ENCODE assay signal across 26 mouse cellular contexts in genomic region chr3:30145051-30145450, GRCm38 (mm10).
DNase-seq lines count a peak whose midpoint lies in the region; ATAC-seq and TF ChIP-seq lines count a peak whose summit lies in the region.
"Had no signal": no experiment of that assay in that cellular context is flagged by ENCODE, and none has a peak within 500 bp of the region (broad histone marks: within the 10 kb centered on the region; RNA-seq: fewer than 3 reads in every experiment).

No protein-coding gene starts in this region.

- H3K27ac ChIP-seq in heart, postnatal 0 days (ENCODE audit: low read depth): no peak overlapping the region
- no peak overlapping the region for H3K27ac ChIP-seq in heart, adult 2 months
- H3K27ac ChIP-seq in limb, embryonic 10.5 days: peak overlapping the region; percentile 83; the same call in 1 of the 2 replicates
- peak overlapping the region; percentile 11; the same call in 1 of the 2 replicates for H3K27ac ChIP-seq in stomach, embryonic 14.5 days (ENCODE audit: low read length)
- H3K27ac ChIP-seq in liver, postnatal 0 days (ENCODE audit: low read depth): no peak overlapping the region
- H3K27ac ChIP-seq in gastrocnemius, adult 2 months: no peak overlapping the region
- H3K27ac ChIP-seq: left cerebral cortex, adult 2 months; liver, embryonic 13.5 days; neural tube, embryonic 15.5 days had no signal

- H3K4me2 ChIP-seq in heart, postnatal 0 days (ENCODE audit: low read depth, low read length): no peak overlapping the region
- H3K4me2 ChIP-seq in stomach, embryonic 14.5 days (replicated peaks; ENCODE audit: low read depth, low read length): no peak overlapping the region
- no peak overlapping the region for H3K4me2 ChIP-seq in liver, postnatal 0 days (ENCODE audit: low read depth, low read length)
- H3K4me2 ChIP-seq: liver, embryonic 13.5 days; midbrain, embryonic 11.5 days; neural tube, embryonic 15.5 days had no signal

- H3K9me3 ChIP-seq in heart, postnatal 0 days (replicated peaks; ENCODE audit: control insufficient read depth, low read length): no peaks in the 10 kb centered on the region
- H3K9me3 ChIP-seq in limb, embryonic 10.5 days (replicated peaks): no peaks in the 10 kb centered on the region
- no peaks in the 10 kb centered on the region for H3K9me3 ChIP-seq in stomach, embryonic 14.5 days (ENCODE audit: control insufficient read depth, low read depth, low read length)
- H3K9me3 ChIP-seq in liver, postnatal 0 days (ENCODE audit: low read length): no peaks in the 10 kb centered on the region
- H3K9me3 ChIP-seq: embryonic facial prominence, embryonic 10.5 days; forebrain, embryonic 10.5 days; kidney, embryonic 15.5 days; liver, embryonic 13.5 days; neural tube, embryonic 15.5 days had no signal

- TF ChIP-seq EP300 in heart, postnatal 0 days (IDR thresholded peaks at IDR 0.05; ENCODE audit: low read depth): no peak
- no peak for TF ChIP-seq EP300 in heart, adult 2 months (IDR thresholded peaks at IDR 0.05; ENCODE audit: insufficient read depth, low read depth, low read length)
- no peak for TF ChIP-seq EP300 in liver, postnatal 0 days (IDR thresholded peaks at IDR 0.05; ENCODE audit: low read depth)

- TF ChIP-seq POLR2A in heart, adult 2 months (IDR thresholded peaks at IDR 0.05; ENCODE audit: insufficient read depth, low read depth, low read length): no peak

- H3K27me3 ChIP-seq in heart, postnatal 0 days (ENCODE audit: control insufficient read depth, insufficient read depth, low read length): no peaks in the 10 kb centered on the region
- H3K27me3 ChIP-seq in heart, adult 2 months (ENCODE audit: control insufficient read depth, insufficient read depth, low read length): no peaks in the 10 kb centered on the region
- no peaks in the 10 kb centered on the region for H3K27me3 ChIP-seq in limb, embryonic 10.5 days (ENCODE audit: low read depth, poor library complexity, severe bottlenecking)
- no peaks in the 10 kb centered on the region for H3K27me3 ChIP-seq in stomach, embryonic 14.5 days (ENCODE audit: control insufficient read depth, insufficient read depth, low read length)
- H3K27me3 ChIP-seq in liver, postnatal 0 days (ENCODE audit: insufficient read depth, low read length): no peaks in the 10 kb centered on the region
- H3K27me3 ChIP-seq: kidney, embryonic 15.5 days; liver, embryonic 13.5 days had no signal

- no peak overlapping the region for H3K9ac ChIP-seq in heart, postnatal 0 days (replicated peaks; ENCODE audit: low read depth, low read length)
- H3K9ac ChIP-seq in heart, adult 2 months (ENCODE audit: low read depth, low read length): no peak overlapping the region
- H3K9ac ChIP-seq in stomach, embryonic 14.5 days (replicated peaks; ENCODE audit: low read depth, low read length): no peak overlapping the region
- H3K9ac ChIP-seq in liver, postnatal 0 days (replicated peaks): no peak overlapping the region
- H3K9ac ChIP-seq: kidney, embryonic 15.5 days; liver, embryonic 13.5 days; neural tube, embryonic 15.5 days had no signal

- H3K79me2 ChIP-seq in heart, adult 2 months (replicated peaks; ENCODE audit: control insufficient read depth, insufficient read depth, low read length): no peaks in the 10 kb centered on the region

- WGBS in heart, postnatal 0 days: 48% methylated on average over 5 of the region's 5 CpGs
- WGBS in heart, adult 2 months: 62% methylated on average over 5 of the region's 5 CpGs
- 89% methylated on average over 5 of the region's 5 CpGs for WGBS in limb, embryonic 10.5 days
- WGBS in stomach, embryonic 14.5 days: 80% methylated on average over 5 of the region's 5 CpGs
- 78% methylated on average over 5 of the region's 5 CpGs for WGBS in liver, postnatal 0 days (ENCODE audit: insufficient replicate concordance)

- intact Hi-C loops in heart, adult 2 months (cut with DNase I): no loop called here
- intact Hi-C loops in gastrocnemius, adult 2 months (cut with DNase I): no loop called here

- ATAC-seq in heart, postnatal 0 days (ENCODE audit: insufficient read depth, low read depth): 0 out of 2 replicates have a peak, but pooled peaks have one; percentile 33
- no peak for ATAC-seq in stomach, embryonic 14.5 days (ENCODE audit: insufficient number of reproducible peaks, insufficient read depth, low FRiP score, low read depth)
- ATAC-seq in liver, postnatal 0 days: no peak
- ATAC-seq: intestine, postnatal 0 days; lung, postnatal 0 days had no signal

- no peaks in the 10 kb centered on the region for H3K36me3 ChIP-seq in heart, postnatal 0 days (replicated peaks; ENCODE audit: control insufficient read depth, insufficient read depth, low read length)
- H3K36me3 ChIP-seq in heart, adult 2 months (ENCODE audit: control insufficient read depth, insufficient read depth, low read length): no peaks in the 10 kb centered on the region
- H3K36me3 ChIP-seq in limb, embryonic 10.5 days: no peaks in the 10 kb centered on the region
- no peaks in the 10 kb centered on the region for H3K36me3 ChIP-seq in stomach, embryonic 14.5 days (ENCODE audit: control insufficient read depth, insufficient read depth, low read length)
- no peaks in the 10 kb centered on the region for H3K36me3 ChIP-seq in liver, postnatal 0 days (replicated peaks; ENCODE audit: insufficient read depth, low read length)
- H3K36me3 ChIP-seq: embryonic facial prominence, embryonic 10.5 days; forebrain, embryonic 10.5 days; kidney, embryonic 15.5 days; liver, embryonic 13.5 days; neural tube, embryonic 15.5 days had no signal

- no peak for TF ChIP-seq CTCF in heart, postnatal 0 days (IDR thresholded peaks at IDR 0.05; ENCODE audit: low read depth)
- no peak for TF ChIP-seq CTCF in heart, adult 2 months (IDR thresholded peaks at IDR 0.05)
- no peak for TF ChIP-seq CTCF in liver, postnatal 0 days (IDR thresholded peaks at IDR 0.05; ENCODE audit: low read depth)
- TF ChIP-seq CTCF in gastrocnemius, adult 2 months (IDR thresholded peaks at IDR 0.05): no peak

- peak; percentile 12 for DNase-seq in embryo, embryonic 11 days
- DNase-seq in embryo, embryonic 9.5 days (ENCODE audit: extremely low spot score): no peak
- no peak for DNase-seq in heart, postnatal 0 days (ENCODE audit: low spot score)
- DNase-seq in heart, adult 2 months: no peak
- no peak for DNase-seq in limb, embryonic 10.5 days (ENCODE audit: low spot score)
- no peak for DNase-seq in liver, postnatal 0 days
- DNase-seq in gastrocnemius, adult 2 months: no peak
- DNase-seq: adrenal gland, postnatal 14 days; cerebellum, adult 9-10 months; gastrocnemius, postnatal 10 days; heart, adult 18-20 months; heart, postnatal 14 days; kidney, postnatal 4 days; layer of hippocampus, adult 9-11 months; left cerebral cortex, postnatal 4 days; liver, embryonic 13.5 days; thymus, postnatal 14 days had no signal

- peaks cover 10% of the 10 kb centered on the region for H3K4me1 ChIP-seq in heart, postnatal 0 days (ENCODE audit: control insufficient read depth, insufficient read depth)
- H3K4me1 ChIP-seq in heart, adult 2 months (ENCODE audit: control insufficient read depth, insufficient read depth, low read length): peaks cover 2% of the 10 kb centered on the region
- peaks cover 59% of the 10 kb centered on the region for H3K4me1 ChIP-seq in limb, embryonic 10.5 days
- peaks cover 17% of the 10 kb centered on the region for H3K4me1 ChIP-seq in stomach, embryonic 14.5 days (ENCODE audit: control insufficient read depth, insufficient read depth, low read length)
- H3K4me1 ChIP-seq in liver, postnatal 0 days (ENCODE audit: insufficient read depth): peaks cover 4% of the 10 kb centered on the region; the same call in 1 of the 2 replicates

- H3K4me3 ChIP-seq in heart, postnatal 0 days (ENCODE audit: low read depth, low read length): no peak overlapping the region
- H3K4me3 ChIP-seq in heart, adult 2 months: no peak overlapping the region
- H3K4me3 ChIP-seq in limb, embryonic 10.5 days: no peak overlapping the region
- no peak overlapping the region for H3K4me3 ChIP-seq in stomach, embryonic 14.5 days (ENCODE audit: low read depth, low read length)
- no peak overlapping the region for H3K4me3 ChIP-seq in liver, postnatal 0 days (ENCODE audit: low read depth, low read length)
- no peak overlapping the region for H3K4me3 ChIP-seq in gastrocnemius, adult 2 months
- H3K4me3 ChIP-seq: embryonic facial prominence, embryonic 10.5 days; forebrain, embryonic 10.5 days; kidney, embryonic 15.5 days; left cerebral cortex, adult 2 months; liver, embryonic 13.5 days; neural tube, embryonic 15.5 days had no signal

Comparison
In these comparisons a context has a peak if more than half of its experiments do, and no peak if none do; other contexts are left out.
1. H3K27ac ChIP-seq: peak in limb, embryonic 10.5 days (single experiment) and stomach, embryonic 14.5 days (single experiment); none in heart, postnatal 0 days (single experiment), heart, adult 2 months (single experiment), liver, postnatal 0 days (single experiment) and gastrocnemius, adult 2 months (single experiment).